Comparison of ENCODE assay signal across 19 mouse cellular contexts in the genomic region with DNA sequence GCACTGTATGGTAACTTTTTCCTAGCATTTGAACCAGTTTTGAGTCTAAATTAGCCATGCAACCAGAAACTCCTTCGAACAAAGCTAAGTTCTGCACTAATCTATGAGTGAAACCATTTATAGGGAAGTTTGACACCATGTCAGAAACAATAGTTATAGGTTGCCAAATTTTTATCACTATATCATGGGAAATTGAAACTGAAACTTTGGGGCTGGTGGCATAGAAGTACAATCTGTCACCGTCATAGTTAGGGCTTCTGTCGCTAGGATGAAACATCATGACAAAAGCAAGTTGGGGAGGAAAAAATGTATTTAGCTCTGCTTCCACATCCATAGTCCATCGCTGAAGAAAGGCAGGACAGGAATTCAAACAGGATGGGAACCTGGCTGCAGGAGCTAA. TPM values are rescaled to one million over a fixed set of nuclear protein-coding genes. Genes with fewer than 3 reads are reported as not detected.
DNase-seq lines count a peak whose midpoint lies in the region; ATAC-seq lines count a peak whose summit lies in the region.
"Had no signal": no experiment of that assay in that cellular context is flagged by ENCODE, and none has a peak within 500 bp of the region (broad histone marks: within the 10 kb centered on the region; RNA-seq: fewer than 3 reads in every experiment).

No protein-coding gene starts in this region.

- peak overlapping the region; percentile 89 for H3K27ac ChIP-seq in liver, embryonic 13.5 days
- H3K27ac ChIP-seq in forebrain, embryonic 12.5 days = no peak overlapping the region
- no peak overlapping the region for H3K27ac ChIP-seq in limb, embryonic 10.5 days
- H3K27ac ChIP-seq: heart, adult 2 months; hindbrain, embryonic 13.5 days; limb, embryonic 13.5 days; neural tube, embryonic 15.5 days; stomach, embryonic 15.5 days had no signal

- WGBS in liver, embryonic 13.5 days (ENCODE audit: insufficient replicate concordance) = 67% methylated on average over 4 of the region's 4 CpGs
- WGBS in forebrain, embryonic 12.5 days = 86% methylated on average over 4 of the region's 4 CpGs
- 93% methylated on average over 4 of the region's 4 CpGs for WGBS in limb, embryonic 10.5 days

- peak; percentile 41 for ATAC-seq in activated CD4-positive, CD25-positive, alpha-beta regulatory T cell, adult 4 months
- ATAC-seq in liver, embryonic 13.5 days (ENCODE audit: low read depth) = no peak
- ATAC-seq in monocyte, adult 5-6 weeks (replicated peaks; ENCODE audit: insufficient number of reproducible peaks, low FRiP score, low TSS enrichment, poor library complexity, severe bottlenecking) = peak; percentile 73
- no peak for ATAC-seq in forebrain, embryonic 12.5 days (ENCODE audit: low FRiP score)
- ATAC-seq: intestine, postnatal 0 days had no signal

- no peaks in the 10 kb centered on the region for H3K36me3 ChIP-seq in liver, embryonic 13.5 days
- no peaks in the 10 kb centered on the region for H3K36me3 ChIP-seq in forebrain, embryonic 12.5 days (replicated peaks)
- no peaks in the 10 kb centered on the region for H3K36me3 ChIP-seq in limb, embryonic 10.5 days
- H3K36me3 ChIP-seq: hindbrain, embryonic 13.5 days; limb, embryonic 13.5 days; neural tube, embryonic 15.5 days; stomach, embryonic 15.5 days had no signal

- H3K4me3 ChIP-seq in liver, embryonic 13.5 days (replicated peaks) = no peak overlapping the region
- no peak overlapping the region for H3K4me3 ChIP-seq in forebrain, embryonic 12.5 days (replicated peaks)
- H3K4me3 ChIP-seq in limb, embryonic 10.5 days = no peak overlapping the region
- H3K4me3 ChIP-seq: heart, adult 2 months; hindbrain, embryonic 13.5 days; limb, embryonic 13.5 days; neural tube, embryonic 15.5 days; stomach, embryonic 15.5 days had no signal

- H3K4me2 ChIP-seq in liver, embryonic 13.5 days = peak overlapping the region; percentile 67
- no peak overlapping the region for H3K4me2 ChIP-seq in forebrain, embryonic 12.5 days
- H3K4me2 ChIP-seq: hindbrain, embryonic 13.5 days; limb, embryonic 13.5 days; neural tube, embryonic 15.5 days; stomach, embryonic 15.5 days had no signal

- peaks cover 61% of the 10 kb centered on the region for H3K4me1 ChIP-seq in liver, embryonic 13.5 days (replicated peaks)
- no peaks in the 10 kb centered on the region; the same call in 1 of the 2 replicates for H3K4me1 ChIP-seq in forebrain, embryonic 12.5 days
- peaks cover 21% of the 10 kb centered on the region for H3K4me1 ChIP-seq in limb, embryonic 10.5 days
- H3K4me1 ChIP-seq: stomach, embryonic 15.5 days had no signal

- H3K27me3 ChIP-seq in liver, embryonic 13.5 days = no peaks in the 10 kb centered on the region
- H3K27me3 ChIP-seq in forebrain, embryonic 12.5 days = no peaks in the 10 kb centered on the region
- no peaks in the 10 kb centered on the region for H3K27me3 ChIP-seq in limb, embryonic 10.5 days (ENCODE audit: low read depth, poor library complexity, severe bottlenecking)
- H3K27me3 ChIP-seq: hindbrain, embryonic 13.5 days; limb, embryonic 13.5 days; neural tube, embryonic 15.5 days; stomach, embryonic 15.5 days had no signal

- no peaks in the 10 kb centered on the region for H3K9me3 ChIP-seq in liver, embryonic 13.5 days (replicated peaks)
- no peaks in the 10 kb centered on the region for H3K9me3 ChIP-seq in forebrain, embryonic 12.5 days
- no peaks in the 10 kb centered on the region for H3K9me3 ChIP-seq in limb, embryonic 10.5 days (replicated peaks)
- H3K9me3 ChIP-seq: hindbrain, embryonic 13.5 days; limb, embryonic 13.5 days; neural tube, embryonic 15.5 days; stomach, embryonic 15.5 days had no signal

- 0 out of 2 replicates have a peak overlapping the region, but pooled peaks have one; percentile 48 for H3K9ac ChIP-seq in liver, embryonic 13.5 days
- no peak overlapping the region for H3K9ac ChIP-seq in forebrain, embryonic 12.5 days
- H3K9ac ChIP-seq: hindbrain, embryonic 13.5 days; limb, embryonic 13.5 days; neural tube, embryonic 15.5 days; stomach, embryonic 15.5 days had no signal

- DNase-seq in CD4-positive, CD25-positive, alpha-beta regulatory T cell, adult 2 months (ENCODE audit: low read depth, low spot score) = peak; percentile 47
- no peak for DNase-seq in liver, embryonic 13.5 days
- no peak for DNase-seq in left cerebral cortex, adult 8-10 months (ENCODE audit: low spot score in 2 of 2)
- no peak for DNase-seq in limb, embryonic 10.5 days (ENCODE audit: low spot score)
- DNase-seq: adrenal gland, postnatal 25 days; cerebellum, adult 8-10 months; gastrocnemius, postnatal 10 days; heart, adult 2 months; kidney, postnatal 14 days; lung, postnatal 10 days; retina, postnatal 1 day had no signal

RNA-seq across cellular contexts. Expression of a gene that starts 25.5 kb away (rescaled TPM):
- 10 to 100 TPM; 15.6 to 18.9 TPM for polyA plus RNA-seq in activated CD4-positive, CD25-positive, alpha-beta regulatory T cell, adult 4 months (2017; shearing (Covaris generic))
- 12.9 and 18.4 TPM in 2 replicates for polyA plus RNA-seq in liver, embryonic 13.5 days (2015; fragmentation: Nextera tagmentation; extraction: Ambion mirVana)
- total RNA-seq in monocyte, adult 5-6 weeks (2017) = 27.2 to 49.4 TPM (median 41.8 TPM) in 3 replicates
- 26.0 and 26.5 TPM in 2 replicates for polyA plus RNA-seq in forebrain, embryonic 12.5 days (2016; fragmentation: Nextera tagmentation; extraction: Ambion mirVana)
- 10 to 100 TPM; 27.9 to 32.1 (median 30.4) TPM for total RNA-seq in left cerebral cortex, adult 8-10 months (2022)
- 19.4 and 21.7 TPM in 2 replicates for polyA plus RNA-seq in limb, embryonic 10.5 days (2016; fragmentation: Nextera tagmentation; extraction: Ambion mirVana)

Comparison
In these comparisons a context has a peak if more than half of its experiments do, and no peak if none do; other contexts are left out.
1. ATAC-seq: peak in activated CD4-positive, CD25-positive, alpha-beta regulatory T cell, adult 4 months (single experiment) and monocyte, adult 5-6 weeks (single experiment); none in liver, embryonic 13.5 days (single experiment) and forebrain, embryonic 12.5 days (single experiment).